Mouse (Mus musculus): ENCODE measurements around the gene Dnajc21.
"Not testable (repeated sequence)": the region's sequence is repeated elsewhere in the genome, so short reads cannot be mapped to it uniquely, and the experiment has no call there.

Dnajc21 gene

DNA sequence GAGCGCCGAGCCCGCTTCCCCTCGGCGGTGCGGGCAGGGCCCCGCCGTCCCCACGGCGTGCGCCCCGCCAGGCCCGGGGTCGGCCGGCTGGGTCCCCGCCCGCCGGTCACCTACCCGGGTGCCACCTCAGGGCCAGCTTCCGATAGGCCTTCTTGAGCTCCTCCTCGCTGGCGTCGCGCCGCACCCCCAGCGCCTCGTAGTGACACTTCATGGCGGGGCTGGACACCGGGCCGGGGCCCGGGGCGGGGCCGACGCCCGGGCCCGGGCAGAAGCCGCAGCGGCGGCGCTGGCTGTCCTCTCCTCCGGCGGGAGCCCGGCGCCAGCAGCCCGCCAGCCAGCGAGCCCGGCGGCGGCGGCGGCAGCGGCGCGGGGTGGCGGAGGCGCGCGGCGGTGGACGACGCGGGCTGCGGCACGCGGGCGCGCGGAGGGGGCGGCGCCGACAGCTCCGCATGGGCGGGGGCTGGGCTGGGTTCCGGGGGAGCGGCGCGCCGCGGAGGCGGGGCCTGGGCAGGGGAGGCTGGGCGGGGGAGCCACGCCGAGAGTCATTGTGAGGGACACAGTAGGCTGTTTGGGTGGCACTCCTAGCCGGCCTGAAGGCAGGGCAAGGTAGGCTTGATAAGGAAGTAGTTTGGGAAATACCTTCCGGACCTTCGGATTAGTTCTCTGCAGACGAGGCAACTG is at the start of gene Dnajc21:
Gene Dnajc21, minus strand, starts transcription at position 366 of the 681 bp plus-strand sequence.
- DNase-seq, result peak; percentile 80

DNA sequence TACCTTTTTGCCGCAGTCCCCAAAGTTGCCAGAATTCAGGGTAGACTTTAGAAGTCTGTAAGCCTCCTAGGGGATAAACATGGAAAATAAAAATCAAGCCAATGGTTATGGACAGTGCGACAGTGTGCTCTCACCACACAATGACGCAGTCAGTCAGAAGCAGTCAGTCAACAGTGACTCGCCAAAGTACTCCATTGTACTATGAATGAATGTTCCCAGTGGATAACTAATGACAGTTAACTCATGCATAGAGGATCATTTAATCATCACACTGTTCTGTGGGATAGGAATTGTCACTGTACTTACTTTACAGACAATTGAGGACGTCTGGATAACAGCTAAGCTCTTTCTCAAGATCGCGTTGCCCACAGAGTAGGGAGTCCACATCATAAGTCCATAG is 44.9 kb upstream of the Dnajc21 start:
- no peak for DNase-seq

DNA sequence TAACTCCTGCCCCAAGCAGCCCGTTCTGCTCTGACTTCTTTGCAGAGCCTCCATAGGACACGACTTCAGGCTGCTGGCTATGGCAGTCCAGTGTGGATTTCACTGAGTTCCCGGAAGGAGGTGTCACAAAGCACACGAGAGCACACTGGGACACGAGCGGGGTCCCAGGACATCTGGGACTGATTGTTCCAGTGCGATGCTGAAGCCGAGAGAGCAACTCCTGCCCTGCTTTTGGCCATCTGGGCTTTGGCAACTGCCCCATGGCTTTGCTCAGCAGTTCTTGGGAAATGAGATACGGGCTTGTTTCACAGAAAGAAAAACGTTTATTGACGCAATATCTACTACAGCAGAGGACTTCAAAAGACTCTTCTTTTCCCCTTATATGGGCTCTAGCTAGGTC is 35.8 kb upstream of the Dnajc21 start:
- DNase-seq, result no peak

DNA sequence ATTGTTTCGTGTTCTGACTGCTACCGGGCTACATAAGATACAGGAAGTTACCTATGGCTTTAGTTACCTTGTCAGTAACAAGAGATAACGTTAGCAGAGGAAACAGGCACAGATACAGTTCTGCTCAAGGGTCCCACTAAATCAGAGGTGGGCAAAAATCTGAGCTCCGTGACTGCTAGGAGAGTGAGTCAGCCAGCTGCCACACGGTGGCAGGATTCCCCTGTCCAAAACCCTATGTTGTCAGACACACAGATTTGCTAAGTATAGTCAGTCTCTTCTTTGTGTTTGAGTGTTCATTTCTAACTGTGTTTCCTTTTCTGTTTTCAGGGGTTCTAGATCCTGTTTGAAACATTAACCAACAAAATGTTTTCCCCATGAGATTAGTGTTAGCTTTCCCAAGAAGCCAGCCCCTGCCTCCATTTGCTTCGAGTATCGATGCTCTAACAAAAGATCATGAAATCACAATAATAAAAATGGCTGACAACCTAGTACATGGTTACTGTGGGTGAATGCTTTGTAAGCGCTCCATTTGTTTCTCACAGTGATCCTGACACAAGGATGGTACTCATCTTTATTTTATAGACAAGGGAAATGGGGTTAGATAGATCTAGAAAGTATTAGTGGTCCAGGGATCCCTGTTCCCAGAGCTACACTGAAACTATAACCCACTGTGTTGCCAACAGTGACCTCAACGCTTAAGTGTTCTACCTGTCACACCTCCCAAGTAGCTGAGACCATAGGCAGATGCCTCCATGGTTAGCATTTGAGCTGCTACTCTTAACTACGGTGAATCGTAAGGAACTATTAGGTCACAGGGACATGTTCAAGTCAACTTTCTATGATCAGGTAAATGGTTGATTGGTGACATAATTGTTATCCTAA is 30.8 kb upstream of the Dnajc21 start:
- DNase-seq, result peak; percentile 50

DNA sequence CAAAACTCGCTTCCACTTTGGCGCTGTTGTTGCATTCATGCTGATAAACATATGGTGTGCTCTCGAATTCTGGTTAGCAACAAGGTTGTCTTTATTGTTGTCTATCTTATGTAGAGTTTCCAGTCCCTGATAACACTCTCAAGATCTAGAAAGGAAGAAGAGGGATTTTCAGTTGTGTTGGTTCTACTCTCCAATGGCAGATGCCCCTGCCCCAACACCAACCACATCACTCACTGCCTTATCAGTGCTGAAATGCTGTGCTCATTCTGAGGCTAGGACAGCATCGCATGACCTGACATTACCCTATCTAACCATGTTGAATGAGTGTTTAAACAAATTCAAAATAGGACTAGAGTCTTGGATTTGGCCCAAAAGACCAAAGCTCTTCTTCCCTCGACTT is 29.7 kb upstream of the Dnajc21 start:
- no peak for DNase-seq

DNA sequence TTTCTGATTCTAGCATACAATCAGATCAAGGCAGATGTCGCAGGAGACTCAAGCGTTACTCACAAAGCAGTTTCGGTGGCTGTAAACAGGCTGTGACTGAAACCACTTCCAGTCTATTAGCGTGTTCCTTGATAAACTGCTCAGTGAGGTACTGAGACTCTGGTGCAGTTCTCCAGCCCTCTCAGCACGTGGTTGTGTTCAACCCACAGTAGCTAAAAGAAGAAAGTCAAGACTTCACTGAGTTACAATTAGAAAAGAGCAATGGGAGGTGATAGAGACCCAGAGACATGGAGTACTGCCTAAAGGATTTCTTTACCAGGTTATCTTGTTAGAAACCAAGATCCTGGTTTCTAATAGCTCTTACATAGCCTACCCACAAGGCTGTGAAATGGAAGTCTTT is 29.3 kb upstream of the Dnajc21 start:
- DNase-seq, result no peak

DNA sequence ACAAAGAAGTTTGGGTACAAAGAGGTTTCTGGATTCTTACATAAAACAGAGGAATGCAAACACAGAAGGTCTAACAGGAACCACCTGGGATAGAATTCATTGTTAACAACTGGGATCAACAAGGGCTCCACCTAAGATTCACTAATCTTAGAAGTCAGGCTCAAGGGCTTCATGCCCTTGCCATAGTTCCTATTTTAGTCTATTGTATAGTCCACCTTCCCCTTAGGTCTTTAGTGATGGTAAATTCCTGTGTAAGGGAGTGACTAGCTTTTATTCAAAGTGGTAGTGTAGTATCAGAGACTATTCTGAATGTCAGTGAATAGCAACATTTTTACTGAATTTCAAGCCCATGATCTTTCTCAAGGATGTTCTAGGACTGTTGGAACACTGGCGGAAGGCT is 26.4 kb upstream of the Dnajc21 start:
- not testable (repeated sequence) for DNase-seq

DNA sequence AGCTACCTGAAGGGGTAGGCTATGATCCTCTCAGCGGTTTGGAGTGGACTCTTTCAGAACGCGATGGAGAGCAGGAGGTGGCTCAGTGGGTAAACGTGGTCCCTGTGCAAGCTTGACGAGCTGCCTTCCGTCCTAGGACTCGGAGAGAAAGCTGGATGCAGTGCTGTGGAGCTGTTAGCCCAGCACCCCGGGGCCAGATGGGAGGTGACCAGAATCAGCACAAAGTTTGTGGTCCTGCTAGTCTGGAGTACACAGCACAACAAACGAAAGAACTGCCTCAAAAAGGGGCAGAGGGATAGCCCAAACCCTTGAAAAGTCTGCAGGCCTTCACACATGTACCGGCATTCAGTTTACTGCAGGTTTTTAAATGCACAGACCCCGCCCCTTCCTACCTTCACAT is 25.6 kb upstream of the Dnajc21 start:
- no peak for DNase-seq

DNA sequence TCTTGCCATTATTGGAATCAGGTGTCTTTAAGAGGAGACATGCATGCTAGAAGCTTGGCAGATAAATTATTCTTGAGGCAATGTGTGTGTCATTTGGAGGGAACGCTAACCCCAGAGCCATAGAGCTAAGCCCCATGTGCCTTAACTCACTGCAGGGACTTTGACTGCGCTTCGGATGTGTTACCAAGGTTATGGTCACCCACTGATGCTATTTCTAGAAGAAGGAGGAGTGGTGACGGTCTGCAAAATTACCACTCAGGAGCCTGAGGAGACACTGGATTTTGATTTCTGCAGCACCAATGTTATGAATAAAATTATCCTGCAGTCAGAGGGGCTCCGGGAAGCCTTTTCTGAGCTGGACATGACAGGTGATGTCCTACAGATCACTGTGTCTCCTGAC is 19.8 kb upstream of the Dnajc21 start:
- no peak for DNase-seq

DNA sequence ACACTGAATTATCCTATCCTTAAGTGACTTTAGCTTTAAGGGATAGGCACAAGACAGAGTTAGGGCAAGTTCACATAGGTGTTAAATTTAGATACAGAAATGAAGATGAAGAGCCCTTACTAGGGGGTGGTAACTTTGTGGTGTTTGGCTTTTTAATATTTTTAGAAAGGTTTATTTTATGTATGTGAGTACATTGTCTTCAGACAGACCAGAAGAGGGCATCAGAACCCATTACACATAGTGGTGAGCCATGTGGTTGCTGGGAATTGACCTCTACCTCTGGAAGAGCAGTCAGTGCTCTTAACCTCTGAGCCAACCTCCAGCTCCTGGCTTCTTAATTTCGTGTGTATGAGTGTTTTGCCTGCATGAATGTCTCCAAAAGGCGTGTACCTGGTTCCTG is 16.9 kb upstream of the Dnajc21 start:
- no peak for DNase-seq

DNA sequence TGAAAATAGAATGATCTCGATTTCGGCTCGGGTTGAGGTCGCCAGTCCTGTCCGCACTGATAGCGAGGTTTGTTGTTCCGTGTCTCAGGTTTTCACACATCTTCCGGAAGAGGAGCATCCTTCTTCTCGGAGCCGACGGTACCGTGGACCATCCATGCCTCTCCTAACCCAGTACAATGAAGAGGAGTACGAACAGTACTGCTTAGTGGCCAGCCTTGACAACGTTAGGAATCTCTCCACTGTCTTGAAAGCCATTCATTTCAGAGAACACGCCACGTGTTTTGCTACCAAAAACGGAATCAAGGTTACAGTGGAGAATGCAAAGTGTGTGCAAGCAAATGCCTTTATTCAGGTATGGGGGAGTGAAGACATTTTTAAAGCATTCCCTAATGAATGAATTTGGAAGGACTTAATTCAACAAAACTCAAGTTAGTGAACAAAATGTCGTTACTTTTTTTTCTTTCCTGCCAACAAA is 16.1 kb upstream of the Dnajc21 start:
- DNase-seq, result no peak

DNA sequence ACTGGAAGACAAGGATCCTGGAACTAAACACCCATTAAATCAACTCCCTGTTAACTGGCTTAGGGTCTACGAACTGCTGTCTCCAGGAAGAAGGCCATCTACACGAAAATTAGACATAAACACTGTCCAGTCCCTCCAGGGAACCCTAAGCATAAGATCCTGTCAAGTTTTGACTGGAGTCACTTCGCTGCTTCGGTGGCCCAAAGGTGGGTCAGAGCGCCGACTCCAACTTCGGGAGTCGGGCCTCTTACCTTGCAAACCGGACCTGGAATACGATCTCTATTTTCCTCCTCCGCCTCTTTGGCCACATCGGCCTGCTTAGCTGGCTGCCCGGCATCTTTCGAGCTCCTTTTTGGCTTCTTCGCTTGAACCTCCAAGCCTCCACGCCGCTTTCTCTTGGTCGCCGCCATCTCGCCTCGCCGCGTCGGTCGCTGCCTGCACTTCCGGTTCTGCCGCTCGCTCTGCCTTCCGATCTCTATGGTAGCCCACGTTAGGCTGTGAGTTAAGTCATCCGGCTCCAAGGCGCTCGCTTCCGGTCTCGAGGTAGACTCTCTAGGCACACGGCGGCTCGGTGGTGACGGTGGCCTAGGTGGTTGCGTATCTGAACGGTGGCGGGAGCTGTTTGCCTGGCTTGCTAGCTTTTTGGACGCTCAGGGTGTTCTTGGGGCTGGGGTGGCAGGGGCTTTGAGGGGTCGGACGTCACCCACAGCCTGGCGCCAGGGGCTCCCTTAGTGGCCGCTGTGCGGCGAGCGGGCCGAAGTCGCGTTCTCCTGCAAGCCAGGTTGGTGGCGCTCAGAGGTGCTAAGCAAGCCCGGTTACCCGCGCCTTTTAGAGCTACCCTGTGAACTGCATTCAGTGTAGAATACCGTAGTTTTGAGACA is 15.4 kb upstream of the Dnajc21 start, which contains the start of the genes Brix1 and Rad1:
Gene Brix1, minus strand, starts transcription at position 464 of the 881 bp plus-strand sequence.
Gene Rad1, plus strand, starts transcription at position 535 of the 881 bp plus-strand sequence.
- peak; percentile 93 for DNase-seq

DNA sequence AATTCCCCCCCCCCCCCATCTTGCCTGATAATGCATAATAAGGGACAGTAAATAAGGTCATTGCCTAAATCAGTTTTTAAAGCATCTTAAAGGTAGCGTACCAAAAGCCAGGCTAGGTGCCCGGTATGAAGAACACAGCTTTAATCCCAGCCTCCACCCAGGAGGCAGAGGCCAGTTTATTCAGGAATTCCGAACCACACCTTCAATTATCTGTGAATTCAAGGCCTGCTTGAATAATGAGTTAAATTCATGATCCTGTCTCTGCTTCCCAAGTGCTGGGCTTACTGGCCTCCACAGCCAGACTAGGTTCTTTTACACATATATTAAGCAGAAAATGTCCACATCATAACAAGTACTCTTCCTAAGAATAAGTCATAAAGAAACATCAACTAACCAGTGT is 625 bp upstream of the Dnajc21 start:
- DNase-seq, result no peak

DNA sequence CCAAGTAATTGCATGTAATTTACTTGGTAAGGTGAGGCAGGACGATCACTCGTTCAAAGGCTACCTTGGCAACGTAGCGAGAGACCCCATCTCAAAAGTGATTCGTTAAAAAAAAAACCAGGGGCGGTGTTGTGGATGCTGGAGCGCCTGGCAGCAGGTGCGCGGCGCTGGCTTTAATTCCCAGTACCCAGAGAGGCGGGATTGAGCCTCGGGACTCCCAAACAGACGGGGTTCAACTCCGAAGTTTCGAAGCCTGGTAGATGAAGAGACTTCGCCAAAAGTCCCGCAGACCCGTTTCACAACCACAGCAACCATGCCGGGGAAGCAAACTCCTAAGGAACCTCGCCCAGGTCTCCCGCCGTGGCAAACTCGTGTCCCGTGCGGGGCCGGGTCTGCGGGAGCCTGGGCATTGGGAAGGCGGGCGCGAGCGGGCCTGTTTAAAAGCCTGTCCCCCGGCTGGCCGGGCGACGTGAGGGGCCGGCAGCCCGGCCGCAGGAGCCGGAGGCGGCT is 620 bp downstream of the Dnajc21 start:
- DNase-seq, result no peak

DNA sequence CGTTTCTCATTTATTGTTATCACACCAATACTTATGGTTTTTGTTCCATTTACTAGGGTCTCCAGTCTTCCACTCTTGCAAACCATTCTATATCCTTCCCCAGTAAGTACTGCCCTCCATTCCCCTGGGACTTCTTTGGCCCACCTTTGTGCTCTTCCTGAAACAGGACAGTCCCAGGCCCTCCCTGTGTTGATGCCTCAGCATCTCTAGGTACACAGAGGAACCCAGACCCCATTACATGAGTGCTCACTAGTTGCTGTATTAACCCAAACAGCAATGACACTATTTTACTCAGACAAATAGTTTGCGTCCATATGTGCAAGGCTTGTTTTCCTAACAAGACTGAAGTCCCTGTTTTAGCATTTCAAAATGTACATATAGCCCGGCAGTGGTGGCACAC is 1.6 kb downstream of the Dnajc21 start:
- DNase-seq, result no peak

DNA sequence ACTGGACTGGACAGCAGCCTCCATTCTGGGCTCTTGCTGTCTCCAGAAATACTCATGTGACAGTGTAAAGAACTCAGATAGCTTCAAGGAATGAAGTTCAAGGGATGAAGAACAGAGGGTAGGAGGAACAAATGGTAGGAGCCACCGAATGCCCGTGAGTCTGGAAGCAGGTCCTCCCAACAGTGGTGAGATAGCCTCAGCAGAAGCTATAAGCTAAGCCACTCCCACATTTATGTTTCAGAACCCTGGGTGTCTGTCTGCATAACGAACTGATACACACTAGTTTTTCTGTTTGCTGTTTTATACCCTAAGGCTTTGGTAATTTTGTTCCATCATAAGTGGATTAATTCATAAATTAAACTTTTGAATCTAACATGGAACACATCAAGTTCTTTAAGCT is 5.6 kb downstream of the Dnajc21 start:
- DNase-seq, result no peak

DNA sequence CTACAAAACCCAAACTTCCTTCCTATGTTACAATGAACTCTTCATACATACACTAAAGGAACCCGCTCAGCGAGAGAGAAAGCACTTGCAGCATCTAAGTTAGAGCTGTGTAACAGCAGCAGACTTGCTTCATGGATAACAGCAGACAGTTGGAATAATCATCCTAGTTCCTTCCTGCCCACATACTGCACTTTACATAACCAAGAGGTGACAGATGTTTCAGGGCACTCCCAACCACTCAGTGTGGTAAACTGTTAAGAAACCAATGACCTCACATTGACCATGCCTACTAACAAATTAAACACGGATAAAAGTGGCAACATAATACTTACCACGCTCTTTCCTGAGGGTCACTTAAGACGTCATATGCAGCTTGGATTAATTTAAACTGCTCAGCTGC is 6.8 kb downstream of the Dnajc21 start:
- DNase-seq, result no peak

DNA sequence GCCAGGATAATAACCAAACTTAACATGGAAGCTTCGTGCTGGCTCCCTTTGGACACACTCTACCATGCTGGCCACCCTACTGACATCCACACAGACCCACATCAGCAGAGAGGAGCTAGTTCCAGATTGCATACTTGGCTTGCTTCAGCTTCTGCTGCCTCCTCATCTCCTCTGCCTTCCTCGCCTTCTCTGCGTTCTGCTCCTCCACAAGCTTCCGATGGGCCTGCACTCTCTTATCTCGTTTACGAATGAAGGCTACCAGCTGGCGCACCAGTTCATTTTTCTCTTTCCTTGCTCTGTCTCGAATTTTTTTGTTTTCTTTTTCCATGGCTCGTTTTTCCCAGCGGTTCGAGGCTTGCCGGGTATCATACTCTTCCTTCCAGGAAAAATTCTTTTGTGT is 9.3 kb downstream of the Dnajc21 start:
- no peak for DNase-seq

DNA sequence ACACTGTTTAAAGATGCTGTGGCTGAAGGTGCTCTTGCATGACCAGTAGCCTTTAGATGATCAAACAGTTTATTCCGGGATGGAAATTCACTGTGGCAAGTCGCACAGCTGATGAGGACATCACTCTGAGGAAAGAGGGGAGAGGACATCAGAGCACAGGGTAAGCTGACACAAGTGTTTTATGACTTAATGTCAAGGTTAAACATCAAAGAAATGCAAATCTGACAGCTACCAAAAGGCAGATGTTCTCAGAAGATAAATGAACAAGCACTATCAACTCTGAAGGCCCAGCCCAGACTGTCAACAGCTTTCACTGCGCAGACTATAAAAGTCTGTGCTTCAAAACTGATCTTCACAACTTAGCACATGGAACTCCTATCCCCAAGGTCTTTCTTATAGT is 23.2 kb downstream of the Dnajc21 start:
- DNase-seq, result no peak

DNA sequence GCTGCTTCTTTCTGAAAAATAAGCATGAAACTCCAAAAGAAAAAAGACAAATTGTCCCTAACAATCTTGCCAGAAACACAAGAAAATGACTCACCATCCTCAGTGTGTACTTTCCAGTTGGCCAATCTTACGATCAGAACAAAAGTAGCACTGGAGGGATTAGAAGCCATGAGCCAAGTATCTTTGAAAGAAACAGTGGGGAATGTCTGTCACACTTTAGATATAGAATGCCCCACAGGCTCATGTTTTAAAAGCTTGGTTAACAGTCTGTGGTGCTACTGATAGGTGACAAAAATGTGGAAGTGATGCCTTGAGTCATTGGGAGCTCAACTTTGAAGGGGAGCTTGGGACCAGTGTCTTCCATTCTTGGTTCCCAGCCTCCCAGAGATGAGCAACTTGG is 28.0 kb downstream of the Dnajc21 start:
- DNase-seq, result no peak

DNA sequence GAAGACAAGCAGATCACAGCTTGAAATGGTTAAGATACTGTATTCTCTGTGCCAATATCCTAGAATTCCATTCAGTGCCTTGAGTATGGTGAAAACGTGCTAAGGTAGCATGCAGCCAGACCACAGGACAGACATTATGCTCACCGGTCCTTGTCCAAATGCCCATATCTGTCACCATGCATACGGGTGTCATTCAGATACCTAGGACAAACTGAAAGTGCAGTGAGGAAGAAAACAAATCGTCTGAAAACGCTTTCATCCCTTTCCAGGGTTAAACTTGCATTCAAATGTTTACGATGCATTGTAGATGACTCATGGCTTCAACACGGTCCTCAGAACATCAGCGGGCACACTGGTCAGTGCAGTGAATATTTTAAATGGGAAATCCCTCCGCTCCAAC is 28.8 kb downstream of the Dnajc21 start:
- no peak for DNase-seq

DNA sequence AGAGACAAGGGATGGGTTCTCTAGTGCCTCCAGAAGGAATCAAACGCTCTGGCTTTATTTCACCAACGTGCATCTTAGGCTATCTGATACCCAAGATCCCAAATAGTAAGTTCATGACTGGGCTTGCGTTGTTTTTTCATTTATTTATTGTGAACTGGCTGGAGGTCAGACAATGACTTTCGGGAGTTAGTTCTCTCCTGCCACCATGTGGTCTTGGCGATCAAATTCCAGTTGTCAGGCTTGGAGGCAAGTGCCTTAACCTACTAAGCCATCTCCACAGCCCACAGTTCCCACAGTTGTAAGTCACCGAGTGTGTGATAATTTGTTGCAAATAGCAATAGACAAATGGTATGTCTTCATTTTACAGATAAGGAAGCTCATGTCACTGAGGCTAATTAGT is 30.4 kb downstream of the Dnajc21 start:
- no peak for DNase-seq

DNA sequence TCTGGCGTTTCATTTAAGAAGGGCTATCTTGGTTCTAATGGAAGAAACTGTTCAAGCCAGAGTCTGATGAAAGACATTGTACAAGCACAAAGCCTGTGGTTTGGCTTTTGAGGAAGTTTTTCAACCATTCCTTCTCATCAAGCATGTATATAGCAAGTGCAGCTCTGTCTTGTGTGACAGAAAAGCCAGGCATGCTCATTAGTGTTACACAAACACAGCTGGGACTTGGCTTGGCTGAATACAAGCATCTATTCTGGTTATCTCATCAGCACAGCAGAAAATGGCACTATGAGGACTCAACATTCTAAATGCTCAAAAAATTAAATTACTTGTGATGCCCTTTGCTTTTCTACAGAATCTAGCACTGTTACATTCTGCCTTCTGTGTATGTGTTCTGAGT is 33.4 kb downstream of the Dnajc21 start:
- no peak for DNase-seq
